Mouse (Mus musculus) midbrain, embryonic 16.5 days (tissue): ENCODE measurements around the gene Slc16a7. TPM values are rescaled to one million over a fixed set of nuclear protein-coding genes. Genes with fewer than 3 reads are reported as not detected.

ENCODE experiments used
- ATAC-seq: fragments of 200-750 bp; cut with Nextera tagmentation; 2 replicates; pipeline ENCODE4 v1.8.0; 2017; ENCODE audit warnings: moderate TSS enrichment
- H3K27ac ChIP-seq: fragments of 300-500 bp; sonication (generic); 2 replicates; pipeline ENCODE4 v1.5.1; 2014; ENCODE audit warnings: mild to moderate bottlenecking, low read length, mixed read lengths
- H3K27me3 ChIP-seq: fragments of 300-500 bp; sonication (generic); 2 replicates; pipeline ENCODE4 v1.6.1; 2014; ENCODE audit warnings: low read depth, low read length, mixed read lengths; ENCODE audit not compliant: control insufficient read depth, insufficient read depth
- H3K36me3 ChIP-seq: fragments of 300-500 bp; sonication (generic); 2 replicates; pipeline ENCODE4 v1.6.1; 2014; ENCODE audit warnings: mild to moderate bottlenecking, low read length, moderate library complexity, mixed read lengths; ENCODE audit not compliant: control insufficient read depth, insufficient read depth
- H3K4me1 ChIP-seq: fragments of 300-500 bp; sonication (generic); 2 replicates; pipeline ENCODE4 v1.6.1; 2014; ENCODE audit warnings: mild to moderate bottlenecking, low read length, mixed read lengths; ENCODE audit not compliant: control insufficient read depth, insufficient read depth
- H3K4me2 ChIP-seq: fragments of 300-500 bp; sonication (generic); 2 replicates; pipeline ENCODE4 v1.6.1; 2014; ENCODE audit warnings: mild to moderate bottlenecking, low read length, mixed read lengths
- H3K4me3 ChIP-seq: fragments of 300-500 bp; sonication (generic); 2 replicates; pipeline ENCODE4 v1.5.1; 2014; ENCODE audit warnings: low read depth, mild to moderate bottlenecking, low read length, moderate library complexity, mixed read lengths
- H3K9ac ChIP-seq: fragments of 300-500 bp; sonication (generic); 2 replicates; pipeline ENCODE4 v1.6.1; 2014; ENCODE audit warnings: low read depth, low read length, mixed read lengths
- H3K9me3 ChIP-seq: fragments of 300-500 bp; sonication (generic); replicated peaks from 2 replicates; pipeline ENCODE4 v1.6.1; 2014; ENCODE audit warnings: mild to moderate bottlenecking, low read length, mixed read lengths; ENCODE audit not compliant: control insufficient read depth, poor library complexity, severe bottlenecking
- WGBS: fragments of 180-500 bp; shearing (Covaris S2); extraction: QIAGEN DNeasy Blood & Tissue Kit; methylation state at CpG from one replicate; pipeline ENCODE4 v1.1.7; 2014; 5-methylcytosine and 5-hydroxymethylcytosine counted together
- polyA plus RNA-seq: library from polyadenylated mRNA; unstranded; fragments of >200 nt; fragmentation: Nextera tagmentation; extraction: Ambion mirVana; gene quantifications from 2 replicates; pipeline ENCODE4 v1.2.1, GENCODE M21; 2015

Gene Slc16a7
- polyA plus RNA-seq, 1 experiment from 2014 or later = 8.8 TPM

DNA sequence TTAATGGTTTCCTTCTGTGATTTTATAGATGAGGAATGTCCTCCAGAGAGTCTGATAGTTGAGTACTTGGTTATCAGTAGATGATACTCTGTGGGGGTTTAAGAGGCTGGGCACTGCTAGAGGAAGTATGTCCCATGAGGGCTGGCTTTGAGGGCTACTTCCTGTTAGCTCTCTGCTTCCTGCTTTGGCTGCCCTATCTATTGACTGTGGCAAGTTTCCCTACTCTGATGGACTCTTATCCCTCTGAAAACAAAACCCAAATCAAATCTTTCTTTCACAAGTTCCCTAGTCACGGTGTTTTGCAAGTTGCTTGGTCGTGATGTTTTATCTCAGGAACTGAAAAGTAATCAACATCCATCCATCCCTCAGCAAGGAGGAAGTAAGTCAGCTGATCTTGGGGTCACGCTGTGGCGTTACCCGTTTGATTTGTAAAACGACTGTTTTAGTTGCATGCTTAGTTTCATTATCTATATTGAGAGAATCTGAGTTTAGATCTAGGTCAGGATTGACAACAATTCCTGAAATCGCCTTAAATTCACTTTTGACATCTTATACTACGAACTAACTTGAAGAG lies 19.1 kb downstream of the Slc16a7 start:
- H3K9ac ChIP-seq = no peak overlapping the region
- H3K4me3 ChIP-seq = no peak overlapping the region
- H3K9me3 ChIP-seq = no peaks in the 10 kb centered on the region
- H3K4me2 ChIP-seq = no peak overlapping the region
- no peak for ATAC-seq
- H3K27me3 ChIP-seq = no peaks in the 10 kb centered on the region
- 92% methylated on average over 8 of the region's 8 CpGs for WGBS
- no peaks in the 10 kb centered on the region for H3K4me1 ChIP-seq
- H3K36me3 ChIP-seq = peaks cover 3% of the 10 kb centered on the region; the same call in 1 of the 2 replicates
- H3K27ac ChIP-seq = no peak overlapping the region

- H3K27me3 ChIP-seq = no peaks in the 10 kb centered on the region
- no peaks in the 10 kb centered on the region for H3K4me1 ChIP-seq
- no peak for ATAC-seq
- no peak overlapping the region for H3K4me3 ChIP-seq
- no peak overlapping the region for H3K9ac ChIP-seq
- H3K27ac ChIP-seq = no peak overlapping the region
- 93% methylated on average over 7 of the region's 7 CpGs for WGBS
- no peaks in the 10 kb centered on the region for H3K9me3 ChIP-seq
- no peaks in the 10 kb centered on the region for H3K36me3 ChIP-seq
- no peak overlapping the region for H3K4me2 ChIP-seq
These were observed 30.8 kb downstream of the Slc16a7 start for GRCm38 (mm10) chr10:125358479-125358878.

GRCm38 (mm10) chr10:125352805-125353204 lies 36.5 kb downstream of the Slc16a7 start:
- H3K4me2 ChIP-seq = no peak overlapping the region
- no peak for ATAC-seq
- H3K9me3 ChIP-seq = no peaks in the 10 kb centered on the region
- H3K9ac ChIP-seq = no peak overlapping the region
- WGBS = 49% methylated on average over 7 of the region's 7 CpGs
- H3K4me3 ChIP-seq = no peak overlapping the region
- H3K27ac ChIP-seq = no peak overlapping the region
- H3K36me3 ChIP-seq = no peaks in the 10 kb centered on the region
- H3K27me3 ChIP-seq = no peaks in the 10 kb centered on the region
- H3K4me1 ChIP-seq = no peaks in the 10 kb centered on the region

DNA sequence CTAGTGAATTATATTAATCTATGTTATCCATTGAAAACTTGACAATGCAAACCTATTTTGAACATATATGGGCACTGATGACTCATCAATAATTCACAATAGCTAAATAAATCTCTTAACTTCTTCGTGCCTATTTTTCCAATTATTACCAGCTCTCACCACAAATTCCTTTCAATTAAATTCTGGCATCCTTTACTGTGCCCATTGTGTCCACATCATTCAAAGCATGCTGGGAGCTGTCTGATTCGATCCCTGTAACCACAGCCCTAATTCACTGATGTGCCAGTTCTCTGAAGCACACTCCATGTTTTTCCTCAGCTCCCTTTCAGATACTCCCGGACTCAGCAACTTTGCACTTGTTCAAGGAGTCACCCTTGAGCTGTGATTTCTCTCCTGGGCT lies 41.1 kb downstream of the Slc16a7 start:
- Histone ChIP-seq H3K27ac (no peak overlapping the region), H3K4me1 (no peaks in the 10 kb centered on the region), H3K4me2 (no peak overlapping the region), H3K4me3 (no peak overlapping the region), H3K9me3 (no peaks in the 10 kb centered on the region), H3K36me3 (no peaks in the 10 kb centered on the region), H3K27me3 (no peaks in the 10 kb centered on the region), H3K9ac (no peak overlapping the region)
- ATAC-seq = no peak
- 69% methylated on average over 3 of the region's 3 CpGs for WGBS

DNA sequence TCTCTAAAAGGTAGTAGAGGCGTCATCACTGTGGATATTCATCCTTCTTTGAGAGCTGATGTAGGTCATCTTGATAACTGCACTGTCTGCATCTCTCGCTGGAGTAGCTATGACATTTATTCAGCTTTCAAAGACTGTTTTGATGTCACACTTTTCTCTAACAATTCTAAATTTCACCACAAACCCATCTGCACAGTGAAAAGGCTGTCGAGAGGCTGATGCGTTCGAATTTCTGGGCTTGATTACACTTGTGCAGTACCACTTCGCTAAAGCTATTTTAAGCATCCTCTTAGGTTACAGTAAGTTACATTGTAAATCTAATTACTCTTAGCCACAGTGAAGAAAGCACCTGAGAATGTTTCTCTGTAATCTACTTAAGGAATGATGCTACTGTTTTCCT lies 42.1 kb downstream of the Slc16a7 start:
- Histone ChIP-seq H3K9me3 (no peaks in the 10 kb centered on the region), H3K4me3 (no peak overlapping the region), H3K27ac (no peak overlapping the region), H3K36me3 (no peaks in the 10 kb centered on the region), H3K27me3 (no peaks in the 10 kb centered on the region), H3K4me2 (no peak overlapping the region), H3K4me1 (no peaks in the 10 kb centered on the region), H3K9ac (no peak overlapping the region)
- ATAC-seq = no peak
- 83% methylated on average over 6 of the region's 6 CpGs for WGBS

GRCm38 (mm10) chr10:125346364-125346763 lies 42.9 kb downstream of the Slc16a7 start:
- no peak overlapping the region for H3K4me3 ChIP-seq
- H3K27ac ChIP-seq = no peak overlapping the region
- no peak overlapping the region for H3K9ac ChIP-seq
- no peak overlapping the region for H3K4me2 ChIP-seq
- no peaks in the 10 kb centered on the region for H3K27me3 ChIP-seq
- H3K36me3 ChIP-seq = no peaks in the 10 kb centered on the region
- ATAC-seq = no peak
- 53% methylated on average over 4 of the region's 4 CpGs for WGBS
- no peaks in the 10 kb centered on the region for H3K9me3 ChIP-seq
- H3K4me1 ChIP-seq = no peaks in the 10 kb centered on the region

DNA sequence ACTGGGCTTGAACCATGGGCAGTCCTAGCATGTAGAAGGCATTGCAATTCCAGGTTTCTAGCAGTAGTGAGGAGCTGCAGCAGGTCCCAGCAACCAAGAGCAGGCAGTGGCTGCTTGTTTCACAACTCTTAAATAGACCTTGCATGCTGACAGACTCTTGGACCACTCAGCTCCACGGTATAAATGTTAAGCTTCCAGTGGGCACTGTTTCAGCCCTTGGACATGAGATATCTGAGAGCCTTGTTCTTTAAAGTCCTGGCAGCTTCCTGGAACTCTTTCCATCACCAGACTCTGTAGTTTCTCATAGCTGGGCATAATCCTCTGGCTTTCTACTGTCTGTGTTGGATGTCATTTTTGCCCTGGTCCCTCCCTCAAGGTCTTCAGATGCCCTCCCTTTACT lies 43.7 kb downstream of the Slc16a7 start:
- H3K4me2 ChIP-seq = no peak overlapping the region
- H3K36me3 ChIP-seq = no peaks in the 10 kb centered on the region
- H3K9me3 ChIP-seq = no peaks in the 10 kb centered on the region
- no peak for ATAC-seq
- H3K27me3 ChIP-seq = no peaks in the 10 kb centered on the region
- H3K4me1 ChIP-seq = no peaks in the 10 kb centered on the region
- no peak overlapping the region for H3K9ac ChIP-seq
- H3K4me3 ChIP-seq = no peak overlapping the region
- 74% methylated on average over 1 of the region's 1 CpGs for WGBS
- H3K27ac ChIP-seq = no peak overlapping the region

DNA sequence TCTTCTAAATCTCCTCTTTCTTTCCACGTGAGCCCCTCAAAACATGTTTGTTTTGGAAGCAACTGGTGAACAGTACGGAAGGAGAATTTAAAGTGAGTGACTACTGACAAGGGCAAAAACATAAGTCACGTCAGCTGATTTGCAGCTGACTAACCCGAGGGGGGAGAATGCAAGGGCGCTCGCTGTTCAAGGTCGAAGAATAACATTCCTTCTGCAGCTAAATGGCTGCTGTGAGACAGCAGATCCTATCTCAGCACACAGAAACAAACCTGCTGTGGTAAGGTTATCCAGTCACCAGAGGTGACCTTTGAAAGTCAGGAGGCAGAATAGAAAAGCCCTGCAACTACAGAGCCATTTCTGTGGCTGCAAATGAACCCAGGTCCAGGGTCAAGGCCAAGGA lies 47.1 kb downstream of the Slc16a7 start:
- H3K27ac ChIP-seq = no peak overlapping the region
- no peaks in the 10 kb centered on the region for H3K36me3 ChIP-seq
- no peak for ATAC-seq
- H3K27me3 ChIP-seq = no peaks in the 10 kb centered on the region
- no peaks in the 10 kb centered on the region for H3K4me1 ChIP-seq
- no peaks in the 10 kb centered on the region for H3K9me3 ChIP-seq
- WGBS = 55% methylated on average over 7 of the region's 7 CpGs
- H3K9ac ChIP-seq = no peak overlapping the region
- H3K4me3 ChIP-seq = no peak overlapping the region
- no peak overlapping the region for H3K4me2 ChIP-seq

DNA sequence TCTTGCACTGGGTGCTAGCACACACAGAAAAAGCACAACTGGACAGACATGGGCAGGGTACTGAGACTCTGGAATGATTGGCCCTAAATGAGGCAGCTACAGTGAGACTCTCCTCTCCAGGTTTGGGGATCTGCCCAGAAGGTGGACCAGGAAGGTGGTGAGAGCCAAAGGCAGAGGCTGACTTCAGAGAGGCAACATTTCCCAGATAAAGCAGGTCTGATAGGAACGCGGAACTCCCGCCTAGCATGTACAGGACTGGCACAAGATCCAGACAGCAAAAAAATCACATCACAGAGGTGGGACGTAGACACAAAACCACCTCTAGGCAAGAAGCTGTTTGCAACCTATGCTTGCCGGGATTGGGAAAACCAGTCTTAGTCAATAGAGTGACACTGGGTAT lies 55.5 kb downstream of the Slc16a7 start:
- H3K9ac ChIP-seq = no peak overlapping the region
- no peak overlapping the region for H3K4me2 ChIP-seq
- H3K4me3 ChIP-seq = no peak overlapping the region
- no peaks in the 10 kb centered on the region; the same call in 1 of the 2 replicates for H3K4me1 ChIP-seq
- 94% methylated on average over 5 of the region's 5 CpGs for WGBS
- no peak overlapping the region for H3K27ac ChIP-seq
- ATAC-seq = no peak
- H3K9me3 ChIP-seq = no peaks in the 10 kb centered on the region
- no peaks in the 10 kb centered on the region for H3K36me3 ChIP-seq
- no peaks in the 10 kb centered on the region for H3K27me3 ChIP-seq
